Mouse (Mus musculus) embryonic fibroblast, embryonic 13.5 days (primary cell): Measurements from ENCODE around the gene Zfp804a. TPM values are rescaled to one million over a fixed set of nuclear protein-coding genes. Genes with fewer than 3 reads are reported as not detected.

ENCODE experiments used
- H3K27ac ChIP-seq: 2 replicates; pipeline ENCODE4 v1.5.1; 2012; ENCODE audit warnings: low read length, control low read depth, inconsistent platforms; ENCODE audit not compliant: insufficient read depth
- H3K4me1 ChIP-seq: 2 replicates; pipeline ENCODE4 v1.6.1; 2011; ENCODE audit warnings: low read length; ENCODE audit not compliant: control insufficient read depth, insufficient read depth
- H3K4me3 ChIP-seq: 2 replicates; pipeline ENCODE4 v1.5.1; 2011; ENCODE audit warnings: mild to moderate bottlenecking, control low read depth, low read length; ENCODE audit not compliant: insufficient read depth
- CTCF ChIP-seq: IDR thresholded peaks from 2 replicates; pipeline ENCODE4 v1.5.1; 2011; ENCODE audit warnings: mild to moderate bottlenecking, control low read depth, low read length, moderate library complexity, borderline replicate concordance; ENCODE audit not compliant: insufficient read depth
- POLR2A ChIP-seq: IDR thresholded peaks from 2 replicates; pipeline ENCODE4 v1.6.1; 2011; ENCODE audit warnings: low read depth, mild to moderate bottlenecking, control low read depth, low read length, moderate library complexity
- polyA plus RNA-seq: library from polyadenylated mRNA; stranded (reverse); fragments of >200 nt; gene quantifications from 2 replicates; pipeline ENCODE4 v1.2.4, GENCODE M21; 2011; ENCODE audit warnings: low read depth; ENCODE audit not compliant: missing spikeins, insufficient read length

The Zfp804a gene
- 0.13 and 0.14 TPM in 2 replicates for polyA plus RNA-seq

- peak within 1 kb of the TSS; percentile 34 for H3K4me3 ChIP-seq
- no peaks in the 10 kb centered on the region; the same call in 1 of the 2 replicates for H3K4me1 ChIP-seq
- H3K27ac ChIP-seq: no peak within 1 kb of the TSS
- TF ChIP-seq POLR2A: no peak
- no peak for TF ChIP-seq CTCF
Observed at GRCm38 (mm10) chr2:82053185-82053891, at the start of gene Zfp804a. Gene Zfp804a, plus strand, starts transcription at chr2:82053222.

GRCm38 (mm10) chr2:82051635-82052034 is 1.4 kb upstream of the Zfp804a start:
- Histone ChIP-seq H3K4me3 (no peak overlapping the region), H3K4me1 (no peaks in the 10 kb centered on the region; the same call in 1 of the 2 replicates), H3K27ac (no peak overlapping the region)
- no peak for TF ChIP-seq POLR2A
- TF ChIP-seq CTCF: no peak

- peak overlapping the region; percentile 15; the same call in 1 of the 2 replicates for H3K4me3 ChIP-seq
- H3K27ac ChIP-seq: no peak overlapping the region
- no peaks in the 10 kb centered on the region; the same call in 1 of the 2 replicates for H3K4me1 ChIP-seq
- no peak for TF ChIP-seq POLR2A
- TF ChIP-seq CTCF: no peak
Observed at GRCm38 (mm10) chr2:82052338-82053184, 461 bp upstream of the Zfp804a start.

- no peak for TF ChIP-seq POLR2A
- TF ChIP-seq CTCF: no peak
- H3K4me3 ChIP-seq: no peak overlapping the region
- H3K27ac ChIP-seq: no peak overlapping the region
- H3K4me1 ChIP-seq: no peaks in the 10 kb centered on the region; the same call in 1 of the 2 replicates
Observed at GRCm38 (mm10) chr2:82054446-82054845, 1.4 kb downstream of the Zfp804a start.

GRCm38 (mm10) chr2:82064671-82065070 is 11.6 kb downstream of the Zfp804a start:
- Histone ChIP-seq H3K4me1 (no peaks in the 10 kb centered on the region), H3K4me3 (no peak overlapping the region), H3K27ac (no peak overlapping the region)
- TF ChIP-seq CTCF (no peak), POLR2A (no peak)

- Histone ChIP-seq H3K27ac (no peak overlapping the region), H3K4me1 (no peaks in the 10 kb centered on the region), H3K4me3 (no peak overlapping the region)
- TF ChIP-seq POLR2A (no peak), CTCF (no peak)
Observed at GRCm38 (mm10) chr2:82067912-82068311, 14.9 kb downstream of the Zfp804a start.

- H3K4me3 ChIP-seq: no peak overlapping the region
- TF ChIP-seq CTCF (no peak), POLR2A (no peak)
- H3K4me1 ChIP-seq: no peaks in the 10 kb centered on the region
- no peak overlapping the region for H3K27ac ChIP-seq
Observed at GRCm38 (mm10) chr2:82069172-82069571, 16.1 kb downstream of the Zfp804a start.

- no peaks in the 10 kb centered on the region for H3K4me1 ChIP-seq
- TF ChIP-seq CTCF: no peak
- TF ChIP-seq POLR2A: no peak
- no peak overlapping the region for H3K27ac ChIP-seq
- H3K4me3 ChIP-seq: no peak overlapping the region
Observed at GRCm38 (mm10) chr2:82076883-82077282, 23.9 kb downstream of the Zfp804a start.

GRCm38 (mm10) chr2:82078287-82078994 is 25.4 kb downstream of the Zfp804a start:
- H3K27ac ChIP-seq: no peak overlapping the region
- no peak overlapping the region for H3K4me3 ChIP-seq
- H3K4me1 ChIP-seq: no peaks in the 10 kb centered on the region
- TF ChIP-seq POLR2A: no peak
- TF ChIP-seq CTCF: no peak
